Mouse (Mus musculus) Muller cell, postnatal 12 days (primary cell): ENCODE measurements at regions not wholly inside any gene's neighbourhood (a gene's known extent, or its start where the extent isn't known, plus 50 kb on each side); places are given as distances from the start of the nearest gene placed in this dataset.

Experiments
- DNase-seq: peaks from one replicate; pipeline ENCODE4 v3.0.0-alpha.2; 2015; ENCODE audit errors: inconsistent ontology term

- no peak for DNase-seq
Measured at GRCm38 (mm10) chr15:24161974-24162373, 1251.6 kb downstream of the Basp1 start.

GRCm38 (mm10) chr15:24157700-24158350 lies 1255.7 kb downstream of the Basp1 start:
- peak; percentile 1 for DNase-seq

GRCm38 (mm10) chr15:24154291-24154690 lies 1259.3 kb downstream of the Basp1 start:
- no peak for DNase-seq

DNA sequence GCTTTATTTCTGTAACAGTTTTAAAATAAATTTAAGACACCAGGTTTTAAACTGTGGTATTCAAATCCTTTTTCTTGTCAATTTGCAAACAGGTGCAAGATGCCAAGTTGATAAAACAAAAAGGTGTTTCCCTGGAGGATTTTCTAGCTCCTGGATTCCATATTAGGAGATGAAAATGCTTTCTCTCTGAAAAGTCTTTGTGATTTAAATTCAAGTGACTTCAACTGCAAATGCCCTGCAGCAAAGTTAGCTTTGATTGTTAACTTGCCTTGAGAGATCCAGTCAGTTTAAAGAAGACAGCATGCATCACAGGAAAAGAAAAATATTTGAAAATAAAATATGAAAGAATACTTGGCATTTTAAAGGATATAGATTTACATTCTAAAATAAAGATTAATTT lies 1289.3 kb downstream of the Basp1 start:
- DNase-seq: no peak

GRCm38 (mm10) chr15:24086267-24086666 lies 1327.3 kb downstream of the Basp1 start:
- no peak for DNase-seq

DNA sequence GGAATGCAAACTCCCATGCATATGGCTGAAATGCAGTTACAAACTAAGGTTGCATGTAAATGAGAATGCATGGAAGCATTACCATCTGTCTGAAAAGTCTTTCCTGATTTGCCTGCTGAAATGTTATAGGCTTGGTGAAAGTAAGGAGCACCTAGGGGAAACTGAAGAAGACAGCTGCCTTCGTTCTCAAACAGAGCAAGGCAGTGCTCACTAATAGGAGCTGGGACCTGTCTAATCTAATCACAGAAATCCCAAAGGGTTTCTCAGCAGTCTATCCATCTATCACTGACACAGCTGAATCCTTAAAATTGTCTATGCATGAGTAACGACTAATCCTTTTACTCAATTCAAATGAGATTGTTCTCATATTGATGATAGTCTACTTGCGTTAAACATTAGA lies 1360.4 kb downstream of the Basp1 start:
- no peak for DNase-seq

- DNase-seq: no peak
Measured at GRCm38 (mm10) chr15:24040847-24041246, 1372.7 kb downstream of the Basp1 start.

- no peak for DNase-seq
Measured at GRCm38 (mm10) chr15:24039174-24039573, 1374.4 kb downstream of the Basp1 start.

DNA sequence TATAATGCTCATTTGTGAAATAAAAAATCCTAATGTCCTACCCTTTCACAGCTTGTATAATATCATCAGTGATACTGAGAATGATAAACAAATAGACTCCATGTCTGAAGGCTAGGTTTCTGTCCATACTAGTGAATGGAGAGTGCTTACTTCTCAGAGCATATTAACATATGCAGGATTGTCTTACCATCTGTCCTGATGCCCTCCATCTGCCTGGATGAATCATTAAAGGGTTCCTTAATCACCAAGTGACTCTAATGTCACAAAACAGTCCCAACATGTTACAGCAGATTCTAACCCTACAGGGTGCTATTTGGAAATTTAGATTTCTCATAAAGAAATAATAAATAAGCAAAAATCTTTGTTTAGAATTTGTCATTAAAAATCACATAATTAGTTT lies 1391.4 kb downstream of the Basp1 start:
- no peak for DNase-seq

DNA sequence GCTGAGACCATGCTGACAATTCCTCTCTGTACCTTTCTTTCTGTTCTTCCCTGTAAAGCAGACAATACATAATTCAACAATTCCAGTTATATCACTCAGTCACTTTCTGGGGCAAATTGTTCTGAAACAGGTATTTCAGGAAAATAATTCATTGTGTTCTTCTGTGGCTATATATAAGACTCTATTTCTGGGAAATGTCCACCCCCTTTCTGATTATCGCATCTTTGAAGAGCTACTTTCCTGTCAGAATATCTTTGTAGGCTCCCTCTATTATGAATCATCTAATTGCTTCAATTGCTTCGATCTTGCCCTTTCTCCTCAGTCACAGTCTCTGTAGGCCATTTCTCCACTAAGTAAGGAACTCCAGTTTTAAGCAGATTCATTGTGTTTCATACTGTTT lies 1408.9 kb downstream of the Basp1 start:
- DNase-seq: no peak

DNA sequence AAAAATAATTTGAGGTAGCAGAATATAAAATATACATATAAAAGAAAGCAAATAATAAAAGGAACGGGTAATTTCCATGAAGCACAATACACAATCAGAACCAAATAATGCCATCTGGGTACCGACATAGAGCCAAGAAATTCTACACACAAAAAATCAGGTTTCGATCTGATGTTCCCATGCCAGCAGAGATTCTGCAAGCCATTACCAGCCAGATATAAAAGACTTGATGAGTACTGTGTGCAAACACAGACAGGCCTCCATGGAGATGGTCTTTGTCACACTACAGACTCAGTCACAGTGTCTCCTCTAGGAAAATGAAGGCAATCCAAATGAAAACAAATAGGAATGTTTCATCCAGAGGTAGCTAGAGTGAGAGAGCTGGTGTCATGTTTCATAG lies 1430.7 kb downstream of the Cdh18 start:
- DNase-seq: no peak
